Comparison of ENCODE assay signal across 22 mouse cellular contexts in genomic region chr13:120025576-120025975, GRCm38 (mm10). TPM values are rescaled to one million over a fixed set of nuclear protein-coding genes. Genes with fewer than 3 reads are reported as not detected.
A peak's percentile ranks its signal among the peaks of the same experiment; 100 is the strongest.
DNase-seq lines count a peak whose midpoint lies in the region; ATAC-seq and TF ChIP-seq lines count a peak whose summit lies in the region.
"Not testable (repeated sequence)": the region's sequence is repeated elsewhere in the genome, so short reads cannot be mapped to it uniquely, and the experiment has no call there.
"Had no signal": no experiment of that assay in that cellular context is flagged by ENCODE, and none has a peak within 500 bp of the region (broad histone marks: within the 10 kb centered on the region; RNA-seq: fewer than 3 reads in every experiment).

No protein-coding gene starts in this region.

- intact Hi-C loops in left cerebral cortex, postnatal 14 days (cut with DNase I) = not testable (repeated sequence)

- TF ChIP-seq POLR2A in brain, embryonic 14.5 days (IDR thresholded peaks at IDR 0.05; ENCODE audit: borderline replicate concordance, extremely low read depth, insufficient read depth, insufficient read length, poor library complexity, severe bottlenecking) = not testable (repeated sequence)

- WGBS in embryonic facial prominence, embryonic 11.5 days = 9% methylated on average over 4 of the region's 4 CpGs
- 9% methylated on average over 4 of the region's 4 CpGs for WGBS in hindbrain, embryonic 11.5 days
- WGBS in neural tube, embryonic 11.5 days = 10% methylated on average over 4 of the region's 4 CpGs

- DNase-seq in brain, embryonic 14.5 days (ENCODE audit: low read depth) = peak; percentile 0
- peak; percentile 0 for DNase-seq in embryonic facial prominence, embryonic 11.5 days (ENCODE audit: low spot score)
- DNase-seq in hindbrain, embryonic 11.5 days (ENCODE audit: low spot score) = peak; percentile 25
- peak; percentile 8 to 27 for DNase-seq in kidney, postnatal 4 days
- peak; percentile 23 to 24 for DNase-seq in left cerebral cortex, postnatal 14 days (ENCODE audit: low spot score in 2 of 2)
- DNase-seq in neural tube, embryonic 11.5 days (ENCODE audit: low spot score) = peak; percentile 4
- peak; percentile 36 for DNase-seq in spleen, adult 12 weeks (ENCODE audit: low spot score)

- not testable (repeated sequence) for ATAC-seq in embryonic facial prominence, embryonic 11.5 days (replicated peaks; ENCODE audit: insufficient number of reproducible peaks, low FRiP score, low TSS enrichment, low read depth); hindbrain, embryonic 11.5 days (ENCODE audit: low FRiP score); neural tube, embryonic 11.5 days (ENCODE audit: insufficient read depth, low FRiP score, low TSS enrichment)

- TF ChIP-seq CTCF in brain, embryonic 14.5 days (IDR thresholded peaks at IDR 0.05; ENCODE audit: borderline replicate concordance, extremely low read depth, insufficient read depth, insufficient read length) = not testable (repeated sequence)

- H3K27ac ChIP-seq in embryonic facial prominence, embryonic 11.5 days (replicated peaks; ENCODE audit: low read depth, low read length); hindbrain, embryonic 11.5 days (ENCODE audit: low read depth, low read length); neural tube, embryonic 11.5 days (ENCODE audit: low read depth, low read length): not testable (repeated sequence)

- H3K9ac ChIP-seq in embryonic facial prominence, embryonic 11.5 days (replicated peaks; ENCODE audit: low read length); hindbrain, embryonic 11.5 days (ENCODE audit: low read depth, low read length); neural tube, embryonic 11.5 days (ENCODE audit: low read length): not testable (repeated sequence)

- H3K9me3 ChIP-seq in embryonic facial prominence, embryonic 11.5 days (replicated peaks; ENCODE audit: control insufficient read depth, low read length); hindbrain, embryonic 11.5 days (ENCODE audit: control insufficient read depth, low read length); neural tube, embryonic 11.5 days (ENCODE audit: control insufficient read depth, low read length): not testable (repeated sequence)

- H3K36me3 ChIP-seq in embryonic facial prominence, embryonic 11.5 days (replicated peaks; ENCODE audit: control insufficient read depth, insufficient read depth, low read depth, low read length); hindbrain, embryonic 11.5 days (ENCODE audit: control insufficient read depth, insufficient read depth, low read length); neural tube, embryonic 11.5 days (ENCODE audit: control insufficient read depth, insufficient read depth, low read length): not testable (repeated sequence)

- not testable (repeated sequence) for H3K4me2 ChIP-seq in embryonic facial prominence, embryonic 11.5 days (ENCODE audit: low read depth, low read length); hindbrain, embryonic 11.5 days (replicated peaks; ENCODE audit: low read depth, low read length); neural tube, embryonic 11.5 days (ENCODE audit: low read depth)

- not testable (repeated sequence) for H3K4me3 ChIP-seq in embryonic facial prominence, embryonic 11.5 days (ENCODE audit: low read depth, low read length); hindbrain, embryonic 11.5 days (ENCODE audit: low read depth, low read length); neural tube, embryonic 11.5 days (ENCODE audit: low read depth, low read length)

- H3K4me1 ChIP-seq in embryonic facial prominence, embryonic 11.5 days (ENCODE audit: control insufficient read depth, insufficient read depth, low read length); hindbrain, embryonic 11.5 days (replicated peaks; ENCODE audit: control insufficient read depth, insufficient read depth, low read length); neural tube, embryonic 11.5 days (ENCODE audit: control insufficient read depth, insufficient read depth, low read length): not testable (repeated sequence)

- H3K27me3 ChIP-seq in embryonic facial prominence, embryonic 11.5 days (ENCODE audit: control insufficient read depth, insufficient read depth, low read length) = not testable (repeated sequence)
- peaks cover 10% of the 10 kb centered on the region; the same call in 1 of the 2 replicates for H3K27me3 ChIP-seq in hindbrain, embryonic 11.5 days (ENCODE audit: control insufficient read depth, insufficient read depth, low read length)
- H3K27me3 ChIP-seq in neural tube, embryonic 11.5 days (ENCODE audit: control insufficient read depth, insufficient read depth, low read length) = peaks cover 12% of the 10 kb centered on the region

RNA-seq across cellular contexts. Expression of gene Gm36079, which starts 1.2 kb away (rescaled TPM):
- not detected in 2 replicates for polyA plus RNA-seq in brain, embryonic 14.5 days (2012; rRNA removed)
- polyA plus RNA-seq in embryonic facial prominence, embryonic 11.5 days (2014; fragmentation: Nextera tagmentation; extraction: Ambion mirVana) = not detected in 2 replicates
- not detected in 2 replicates for polyA plus RNA-seq in hindbrain, embryonic 11.5 days (2014; fragmentation: Nextera tagmentation; extraction: Ambion mirVana)
- not detected for total RNA-seq in left cerebral cortex, postnatal 14 days (2021)
- not detected in 2 replicates for polyA plus RNA-seq in neural tube, embryonic 11.5 days (2014; fragmentation: Nextera tagmentation; extraction: Ambion mirVana)
- total RNA-seq: adrenal gland, adult 8-10 months; gastrocnemius, postnatal 36 days; heart, postnatal 10 days; left cerebral cortex, adult 18-20 months; midbrain, postnatal 0 days had no signal
- polyA plus RNA-seq: CD4-positive, CD25-positive, alpha-beta regulatory T cell, adult 4 months; embryonic facial prominence, embryonic 15.5 days; forebrain, embryonic 11.5 days; frontal cortex, adult 2 months; heart, embryonic 10.5 days; hindbrain, embryonic 15.5 days; limb, embryonic 15.5 days; liver, postnatal 0 days; midbrain, postnatal 0 days; neural tube, embryonic 12.5 days; small intestine, adult 2 months had no signal

RNA-seq across cellular contexts. Expression of gene Gm21188, which starts 26.4 kb away (rescaled TPM):
- not detected in 2 replicates for polyA plus RNA-seq in brain, embryonic 14.5 days (2012; rRNA removed)
- polyA plus RNA-seq in embryonic facial prominence, embryonic 11.5 days (2014; fragmentation: Nextera tagmentation; extraction: Ambion mirVana) = not detected in 2 replicates
- polyA plus RNA-seq in hindbrain, embryonic 11.5 days (2014; fragmentation: Nextera tagmentation; extraction: Ambion mirVana) = not detected in 2 replicates
- total RNA-seq in left cerebral cortex, postnatal 14 days (2021) = not detected
- polyA plus RNA-seq in neural tube, embryonic 11.5 days (2014; fragmentation: Nextera tagmentation; extraction: Ambion mirVana) = not detected in 2 replicates
- total RNA-seq: heart, postnatal 10 days; midbrain, postnatal 0 days had no signal
- polyA plus RNA-seq: embryonic facial prominence, embryonic 15.5 days; forebrain, embryonic 11.5 days; heart, embryonic 10.5 days; hindbrain, embryonic 15.5 days; midbrain, postnatal 0 days; neural tube, embryonic 12.5 days had no signal
